Mouse (Mus musculus) pancreas, adult 10 weeks (tissue): ENCODE results near the gene Zfp85. TPM values are rescaled to one million over a fixed set of nuclear protein-coding genes. Genes with fewer than 3 reads are reported as not detected.

Experiments
- polyA plus RNA-seq: library from polyadenylated mRNA; stranded (reverse); fragments of 350-450 nt; fragmentation: Illumina TruSeq; extraction: RNeasy Lipid Tissue Mini Kit (QIAGEN cat#74804); gene quantifications from one replicate; pipeline ENCODE4 v1.2.3, GENCODE M21; 2015; ENCODE audit warnings: low read depth, low replicate concordance; ENCODE audit not compliant: insufficient read depth

The Zfp85 gene
- polyA plus RNA-seq: 1.5 TPM

DNA sequence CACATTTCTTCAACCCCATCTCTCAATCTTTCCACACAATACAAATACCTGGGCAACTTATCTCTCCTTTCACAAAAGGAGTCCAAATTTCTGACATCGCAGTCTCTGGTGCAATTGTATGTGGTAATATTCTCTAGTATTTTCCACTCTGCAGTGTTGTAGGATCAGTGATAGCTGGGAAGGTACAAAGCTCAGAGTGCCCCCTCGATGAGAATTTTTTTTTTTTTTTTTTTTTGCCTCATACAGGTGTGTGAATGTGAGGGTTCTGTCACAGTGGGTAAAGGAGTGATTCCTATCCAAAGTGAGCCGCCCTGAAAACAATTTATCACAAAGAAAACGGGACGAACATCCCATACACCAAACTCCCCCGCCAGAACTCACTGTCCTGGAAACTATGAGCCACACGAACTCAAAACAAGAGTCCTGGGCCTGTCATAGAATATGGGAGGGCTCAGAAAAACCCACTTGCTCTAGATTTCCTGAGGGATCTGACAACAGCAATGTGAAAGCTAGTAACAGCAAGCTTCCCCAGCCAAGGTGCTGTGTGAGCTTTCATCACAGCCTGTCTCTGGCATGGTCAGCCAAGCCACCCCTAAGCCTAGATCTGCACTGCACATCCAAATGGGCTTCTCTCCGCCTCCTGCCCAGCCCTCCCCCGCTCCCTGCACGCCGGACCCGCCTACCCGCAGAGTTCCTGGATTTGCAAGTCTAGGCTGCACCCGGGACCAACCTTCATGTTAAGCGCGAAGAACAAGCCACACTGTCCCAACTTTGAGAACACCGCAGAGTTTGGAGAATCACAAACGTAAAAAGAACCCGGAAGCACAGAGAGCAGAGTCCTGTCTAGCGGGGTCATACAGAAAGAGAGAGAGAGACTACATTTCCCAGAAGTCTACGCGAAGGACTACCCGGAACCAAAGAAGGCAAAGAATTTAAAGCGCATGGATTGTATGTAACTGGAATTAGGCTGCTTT, at the start of gene Zfp85:
Gene Zfp85, minus strand, starts transcription at position 896 of the 974 bp plus-strand sequence.

DNA sequence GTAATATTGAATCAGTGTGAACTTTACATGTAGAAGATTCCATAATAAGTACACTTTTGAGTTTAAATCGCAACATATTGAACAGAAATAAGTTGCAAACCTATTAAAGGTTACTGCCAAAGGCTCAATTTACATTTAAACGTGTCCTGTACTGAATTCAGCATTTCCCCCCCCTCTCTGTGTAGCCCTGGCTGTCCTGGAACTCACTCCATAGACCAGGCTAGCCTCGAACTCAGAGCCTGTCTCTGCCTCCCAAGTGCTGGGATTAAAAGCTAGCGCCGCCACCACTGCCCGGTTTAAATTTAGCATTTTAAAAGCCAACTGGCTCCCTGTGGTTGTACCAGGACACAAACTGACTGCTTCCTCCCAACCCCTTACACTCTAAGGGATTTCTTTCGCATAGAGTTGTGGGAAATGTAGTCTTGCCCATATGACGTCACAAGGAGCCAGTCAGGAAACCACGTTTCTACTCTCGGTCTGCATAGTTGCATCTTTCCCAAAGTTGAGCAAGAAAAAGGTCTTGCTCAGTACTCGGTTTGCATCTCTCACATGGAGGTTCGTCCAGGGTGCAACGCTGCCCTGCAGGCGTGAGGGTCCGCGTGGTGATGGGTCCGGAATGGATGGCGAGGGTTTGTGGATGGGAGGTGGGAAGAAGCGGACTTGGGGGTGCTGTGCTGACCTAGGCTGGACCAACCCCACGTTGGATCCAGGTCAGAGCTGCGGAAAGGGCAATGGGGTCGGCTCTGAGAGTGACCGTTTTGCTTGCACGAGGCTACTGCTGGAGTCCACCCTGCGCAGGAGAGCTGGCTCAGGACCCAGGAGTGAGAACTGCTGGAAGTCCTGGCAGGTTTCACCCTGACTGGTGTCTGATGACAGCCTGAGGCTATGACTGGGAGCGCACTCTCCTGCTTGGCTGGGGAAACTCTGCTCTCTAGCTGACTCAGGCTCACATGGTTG, 24.5 kb upstream of the Zfp85 start, which contains the start of gene Zfp493:
Gene Zfp493, plus strand, starts transcription at position 429 of the 957 bp plus-strand sequence.

DNA sequence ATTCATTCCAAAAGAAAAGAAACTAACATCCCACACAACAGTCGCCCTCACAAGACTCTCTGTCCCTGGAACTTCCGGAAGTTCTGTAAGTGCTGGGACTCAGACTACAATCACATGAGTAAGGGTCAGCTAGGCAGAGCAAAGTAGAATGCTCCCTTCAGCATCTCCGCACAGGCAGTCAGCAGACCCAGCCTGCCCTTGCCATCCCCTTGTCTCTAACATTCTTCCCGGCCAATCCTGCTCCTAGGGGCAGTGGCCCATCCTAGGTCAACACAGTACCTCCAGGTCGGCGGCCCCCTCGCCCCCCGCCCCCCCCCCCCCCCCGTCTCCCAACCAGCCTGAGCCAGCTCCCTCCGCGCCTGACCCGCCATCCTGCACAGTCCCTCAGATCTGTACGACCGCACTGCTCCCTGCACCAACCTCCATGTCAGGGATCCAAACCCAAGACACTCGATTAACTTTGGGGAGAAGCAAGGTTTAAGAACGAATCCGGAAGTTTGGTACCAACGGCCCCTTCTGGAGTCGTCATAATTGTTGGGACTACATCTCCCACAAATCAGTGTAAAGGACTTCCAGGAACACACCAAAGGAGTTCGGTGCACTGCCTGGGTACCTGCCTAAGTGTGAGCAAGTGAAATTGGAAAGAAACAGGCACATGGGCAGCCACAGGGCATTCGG, 26.2 kb downstream of the Zfp85 start, which contains the start of gene Zfp65:
Gene Zfp65, minus strand, starts transcription at position 533 of the 678 bp plus-strand sequence.

Other genes with a start within 250 kb of the Zfp85 start
- gene Gm26965, start 229.1 kb downstream of the Zfp85 start, polyA plus RNA-seq: 1.00 TPM
- 5.5 TPM for gene Zfp87, start 229.1 kb downstream of the Zfp85 start, polyA plus RNA-seq
- gene Zfp748, start 201.4 kb downstream of the Zfp85 start, polyA plus RNA-seq: 1.2 TPM
- gene Zfp729b, start 145.5 kb downstream of the Zfp85 start, polyA plus RNA-seq: 1.2 TPM
- not detected for gene Gm49345, start 117.5 kb downstream of the Zfp85 start, polyA plus RNA-seq
- 2.4 TPM for gene Zfp729a, start 117.4 kb downstream of the Zfp85 start, polyA plus RNA-seq
- gene Zfp738, start 68.2 kb downstream of the Zfp85 start, polyA plus RNA-seq: 1.5 TPM
- gene Zfp65, start 26.1 kb downstream of the Zfp85 start, polyA plus RNA-seq: 2.1 TPM
- gene Zfp493, start 24.5 kb upstream of the Zfp85 start, polyA plus RNA-seq: not detected
- 1.00 TPM for gene Zfp273, start 58.5 kb upstream of the Zfp85 start, polyA plus RNA-seq
- not detected for gene Gm10037, start 75.9 kb upstream of the Zfp85 start, polyA plus RNA-seq
- gene BC048507, start 108.1 kb upstream of the Zfp85 start, polyA plus RNA-seq: not detected